Mouse (Mus musculus) spleen, adult 12 weeks (tissue): Measurements from ENCODE around the gene 6330409D20Rik.

Source experiments
- DNase-seq: peaks from one replicate; pipeline ENCODE4 v3.0.0; 2022; ENCODE audit warnings: low spot score

The 6330409D20Rik gene

GRCm38 (mm10) chr2:32722581-32722980, 18.2 kb downstream of the 6330409D20Rik start:
- DNase-seq = no peak

- DNase-seq = no peak
Measured at GRCm38 (mm10) chr2:32722046-32722445, 18.8 kb downstream of the 6330409D20Rik start.

- no peak for DNase-seq
Measured at GRCm38 (mm10) chr2:32720681-32721229, 20.1 kb downstream of the 6330409D20Rik start, which contains the start of gene Sh2d3c. Sh2d3c (plus strand) TSS chr2:32721055.

- DNase-seq = no peak
Measured at GRCm38 (mm10) chr2:32720053-32720452, 20.8 kb downstream of the 6330409D20Rik start.

- DNase-seq = no peak
Measured at GRCm38 (mm10) chr2:32718761-32719160, 22.1 kb downstream of the 6330409D20Rik start.

GRCm38 (mm10) chr2:32714987-32715425, 25.8 kb downstream of the 6330409D20Rik start:
- peak; percentile 39 for DNase-seq

GRCm38 (mm10) chr2:32714117-32714986, 26.5 kb downstream of the 6330409D20Rik start:
- no peak for DNase-seq

GRCm38 (mm10) chr2:32712934-32713817, 27.6 kb downstream of the 6330409D20Rik start, which contains the start of gene Cdk9:
Cdk9 (minus strand) TSS chr2:32713076.
- peak; percentile 91 for DNase-seq

GRCm38 (mm10) chr2:32712586-32712933, 28.3 kb downstream of the 6330409D20Rik start:
- peak; percentile 97 for DNase-seq

- DNase-seq = peak; percentile 46
Measured at GRCm38 (mm10) chr2:32712108-32712551, 28.7 kb downstream of the 6330409D20Rik start.

GRCm38 (mm10) chr2:32711301-32712056, 29.3 kb downstream of the 6330409D20Rik start:
- DNase-seq = no peak

GRCm38 (mm10) chr2:32710425-32710824, 30.4 kb downstream of the 6330409D20Rik start:
- no peak for DNase-seq

GRCm38 (mm10) chr2:32709521-32710137, 31.2 kb downstream of the 6330409D20Rik start:
- DNase-seq = no peak

GRCm38 (mm10) chr2:32708643-32709042, 32.2 kb downstream of the 6330409D20Rik start:
- peak; percentile 50 for DNase-seq

GRCm38 (mm10) chr2:32706971-32707370, 33.8 kb downstream of the 6330409D20Rik start:
- no peak for DNase-seq

- no peak for DNase-seq
Measured at GRCm38 (mm10) chr2:32705018-32705417, 35.8 kb downstream of the 6330409D20Rik start.

- DNase-seq = no peak
Measured at GRCm38 (mm10) chr2:32704021-32704421, 36.8 kb downstream of the 6330409D20Rik start, which contains the start of gene Fpgs. Fpgs (minus strand) TSS chr2:32704145.

- DNase-seq = no peak
Measured at GRCm38 (mm10) chr2:32703046-32703445, 37.8 kb downstream of the 6330409D20Rik start.

- DNase-seq = no peak
Measured at GRCm38 (mm10) chr2:32700966-32701743, 39.7 kb downstream of the 6330409D20Rik start.

GRCm38 (mm10) chr2:32699680-32700079, 41.1 kb downstream of the 6330409D20Rik start:
- DNase-seq = no peak
